Mouse (Mus musculus) spleen, postnatal 4 days (tissue): ENCODE data around the gene Cdk14.

Experiments
- DNase-seq, 2 experiments: peaks; one replicate each; pipeline ENCODE4 v3.0.0; 2022; ENCODE audit warnings: low spot score in 2 of 2

The Cdk14 gene

GRCm38 (mm10) chr5:5185987-5186742, 233.9 kb downstream of the Cdk14 start:
- DNase-seq, result no peak

DNA sequence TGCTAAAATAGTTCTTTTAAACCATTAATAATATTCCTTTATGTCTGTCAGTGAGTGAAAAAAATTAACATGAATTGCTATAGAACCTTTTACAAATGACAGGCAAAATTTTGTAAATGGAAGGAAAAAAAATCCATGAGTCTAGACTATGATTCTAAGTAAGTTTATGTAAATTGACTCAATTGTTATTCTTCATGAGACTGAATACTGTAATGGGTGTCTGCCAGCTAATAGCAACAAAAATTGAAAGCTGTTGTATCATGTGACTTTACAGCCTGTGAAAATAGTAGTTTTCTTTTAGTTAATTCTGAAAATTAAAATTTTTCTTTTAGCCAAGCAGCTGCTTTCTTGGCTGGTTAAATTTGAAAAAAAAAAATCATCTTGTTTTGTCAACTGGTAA, 234.6 kb downstream of the Cdk14 start:
- no peak for DNase-seq

GRCm38 (mm10) chr5:5180711-5181110, 239.4 kb downstream of the Cdk14 start:
- no peak for DNase-seq

- no peak for DNase-seq
Observed at GRCm38 (mm10) chr5:5180311-5180710, 239.8 kb downstream of the Cdk14 start.

GRCm38 (mm10) chr5:5176052-5176451, 244.1 kb downstream of the Cdk14 start:
- no peak for DNase-seq

- no peak for DNase-seq
Observed at GRCm38 (mm10) chr5:5175611-5176010, 244.5 kb downstream of the Cdk14 start.

- DNase-seq, result no peak
Observed at GRCm38 (mm10) chr5:5175090-5175489, 245.0 kb downstream of the Cdk14 start.

GRCm38 (mm10) chr5:5166086-5166485, 254.0 kb downstream of the Cdk14 start:
- DNase-seq, result no peak

DNA sequence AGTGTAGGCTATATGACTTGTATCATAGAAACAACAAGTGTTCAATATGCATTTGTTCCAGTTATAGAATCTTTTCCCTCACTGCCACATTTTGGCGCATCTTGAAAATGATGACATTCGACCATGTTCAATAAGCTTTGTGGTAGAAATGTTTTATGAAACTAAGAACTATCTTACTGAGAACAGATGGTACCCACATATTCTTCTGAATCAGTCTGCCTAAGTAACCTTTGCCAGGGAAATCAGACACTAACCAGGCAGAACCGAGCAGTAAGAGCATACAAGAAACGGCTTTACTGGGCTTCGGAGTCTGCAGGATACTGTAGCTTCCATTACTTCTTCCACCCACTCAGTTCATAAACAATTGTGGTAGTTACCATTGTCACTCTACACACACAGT, 255.8 kb downstream of the Cdk14 start:
- no peak for DNase-seq

DNA sequence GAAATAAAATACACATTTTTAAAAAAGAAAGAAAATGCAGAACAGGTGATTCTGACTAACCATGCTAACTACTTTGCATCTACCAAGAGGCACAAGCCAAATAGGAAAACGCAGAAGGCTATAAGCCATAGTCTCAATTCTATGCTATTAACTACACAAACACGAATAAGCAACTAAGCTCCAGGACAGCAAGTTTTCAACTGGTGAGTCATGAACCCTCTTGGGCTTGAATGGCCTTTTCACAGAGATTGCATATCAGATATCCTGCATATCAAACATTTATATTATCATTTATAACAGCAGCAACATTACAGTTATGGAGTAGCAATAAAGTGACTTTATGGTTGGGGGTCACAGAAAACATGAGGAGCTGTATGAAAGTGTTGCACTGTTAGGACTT, 256.3 kb downstream of the Cdk14 start:
- DNase-seq, result no peak

- no peak for DNase-seq
Observed at GRCm38 (mm10) chr5:5159521-5159920, 260.6 kb downstream of the Cdk14 start.

DNA sequence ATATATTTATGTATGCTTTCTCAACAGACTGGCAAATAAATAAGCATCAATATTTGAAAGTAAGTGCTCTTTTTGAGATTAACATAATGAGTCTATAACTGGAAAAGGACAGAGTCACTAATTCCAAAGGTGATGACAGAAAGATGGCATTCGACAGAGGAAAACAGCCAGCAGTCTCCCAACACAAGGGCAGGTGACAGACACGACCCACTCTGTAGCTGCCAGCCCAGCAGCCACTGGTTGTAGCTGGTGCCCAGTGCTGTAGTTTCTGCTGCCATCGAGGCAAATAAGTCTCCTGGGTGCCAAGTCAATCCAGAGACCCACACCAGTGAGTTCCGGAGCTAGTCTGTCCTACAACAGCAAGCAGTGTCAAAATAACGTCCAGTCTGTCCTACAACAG, 280.3 kb downstream of the Cdk14 start:
- DNase-seq, result no peak

DNA sequence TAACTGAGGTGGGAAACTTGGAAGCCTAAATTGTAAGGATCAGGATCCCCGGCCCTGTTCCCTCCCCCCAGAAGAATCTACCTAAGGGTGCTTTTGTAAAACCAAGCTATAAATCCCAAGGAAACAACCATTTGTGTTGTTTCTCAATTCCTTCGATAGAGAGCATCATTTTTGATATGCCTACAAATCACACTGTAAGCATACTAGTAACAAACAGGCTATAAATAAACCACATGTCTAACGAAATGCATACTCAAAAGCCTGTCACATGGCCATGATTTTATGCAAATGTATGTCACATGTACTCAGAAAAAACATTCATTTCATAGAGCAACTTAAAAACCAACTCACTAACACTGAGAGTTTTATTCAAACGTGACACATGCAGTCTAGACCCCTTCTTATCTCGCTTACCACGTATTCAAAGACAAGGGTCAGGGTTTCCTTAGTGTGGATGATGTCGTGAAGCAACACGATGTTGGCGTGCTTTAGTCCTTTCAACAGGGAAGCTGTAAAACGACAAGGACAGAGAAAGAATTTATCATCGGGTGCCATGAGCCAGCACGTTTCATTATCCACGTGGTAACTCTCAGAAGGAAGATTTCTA, 285.1 kb downstream of the Cdk14 start:
- DNase-seq, result no peak

DNA sequence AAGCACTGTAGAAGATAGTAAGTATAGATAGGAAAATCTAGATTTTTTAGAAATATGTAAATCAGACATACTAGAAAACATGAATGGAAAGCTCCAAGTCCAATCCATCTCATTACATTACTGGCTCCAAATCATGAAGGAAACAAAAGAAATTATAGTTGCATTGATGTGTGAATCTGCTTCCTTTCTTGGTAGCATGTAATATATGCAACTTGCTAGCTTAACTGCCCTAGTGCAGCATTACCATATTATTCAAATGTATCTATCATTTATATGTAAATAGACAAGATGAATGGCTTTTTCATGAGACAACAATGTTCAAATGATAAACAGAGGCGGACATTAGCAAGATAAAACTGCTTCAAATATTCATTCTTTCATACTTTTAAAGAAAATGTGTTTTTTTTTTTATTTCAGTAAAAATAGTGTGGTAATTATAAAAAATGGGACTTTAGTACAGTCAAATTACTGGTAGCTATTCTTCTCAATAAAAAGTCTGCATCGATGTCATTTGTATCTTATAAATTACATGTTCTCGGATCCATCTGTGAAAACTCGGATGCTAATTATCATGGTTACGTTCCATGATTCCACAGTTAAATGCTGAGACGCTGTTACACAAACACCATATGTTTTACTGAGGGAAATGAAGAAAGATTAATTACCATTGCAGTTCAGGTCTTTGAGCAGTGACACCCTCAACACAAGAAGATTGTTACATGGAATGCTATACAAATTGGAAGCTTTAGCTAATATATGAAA, 285.8 kb downstream of the Cdk14 start:
- no peak for DNase-seq

DNA sequence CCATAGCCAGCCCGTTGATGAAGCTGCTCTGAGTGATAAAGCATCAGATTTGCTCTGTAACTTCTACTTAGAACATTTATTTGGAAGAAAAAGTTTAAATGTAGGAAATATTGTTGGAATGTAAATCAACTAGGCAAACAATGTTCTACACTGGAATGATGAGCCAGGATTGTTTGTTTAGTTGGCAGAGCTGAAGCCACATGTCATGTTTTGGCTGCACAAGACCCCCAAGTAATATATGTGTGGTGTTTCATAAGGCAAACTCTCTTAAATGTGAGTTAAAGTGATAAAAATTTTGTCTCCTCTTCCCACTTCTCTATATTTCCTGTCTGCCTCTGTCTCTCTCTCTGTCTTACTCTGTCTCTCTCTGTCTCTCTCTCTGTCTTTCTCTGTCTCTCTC, 291.3 kb downstream of the Cdk14 start:
- no peak for DNase-seq

DNA sequence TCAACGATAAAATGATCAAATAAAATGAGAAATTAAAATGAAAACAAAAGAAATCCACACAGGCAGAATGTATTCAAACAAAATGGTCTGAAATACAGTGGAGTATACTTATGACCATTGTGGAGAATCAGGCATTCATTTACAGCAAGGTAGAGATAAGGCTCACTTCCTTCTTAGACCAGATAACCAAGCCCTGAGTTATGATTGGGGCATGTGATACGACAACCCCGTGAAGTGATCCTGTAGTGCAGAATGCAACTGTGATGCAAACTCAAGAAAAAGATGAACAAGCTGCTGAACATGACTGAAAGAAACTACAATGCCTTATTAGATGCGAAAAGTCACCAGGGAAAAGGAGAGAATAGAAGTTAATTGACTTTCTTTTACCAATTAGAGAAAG, 295.5 kb downstream of the Cdk14 start:
- no peak for DNase-seq

DNA sequence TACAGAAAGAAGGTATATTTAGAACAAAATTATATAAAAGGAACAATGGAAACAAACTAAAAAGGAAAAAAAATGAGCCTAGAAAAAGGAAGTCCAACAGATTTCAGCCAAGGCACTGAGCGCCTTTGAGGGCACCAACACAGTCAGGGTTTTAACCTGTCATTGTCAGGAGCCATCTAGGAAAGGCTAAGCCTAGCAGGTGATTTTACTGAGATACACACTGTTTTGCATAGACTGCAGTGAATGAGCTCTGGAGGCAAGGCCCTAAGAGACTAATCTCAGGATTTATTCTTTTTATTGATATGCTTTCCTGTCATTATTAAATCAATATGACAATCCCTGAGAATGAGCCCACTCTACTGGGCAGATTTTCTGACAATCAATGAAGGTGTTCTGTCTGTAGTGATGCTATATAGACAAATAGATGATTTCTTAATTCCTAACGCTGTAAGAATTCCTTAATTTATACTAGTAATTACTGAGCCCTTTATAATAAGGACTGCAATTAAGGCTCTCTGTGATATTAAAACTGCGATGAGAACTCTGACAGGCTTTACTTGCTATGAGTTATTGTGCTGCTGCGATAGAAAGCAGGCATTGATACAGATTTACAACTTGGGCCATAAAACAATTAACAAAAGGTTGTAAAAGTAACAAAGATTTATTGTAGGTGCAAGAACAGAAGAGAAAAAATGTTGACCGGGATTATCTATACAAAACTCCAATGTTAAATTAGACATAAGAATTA, 303.2 kb downstream of the Cdk14 start:
- DNase-seq, result no peak

DNA sequence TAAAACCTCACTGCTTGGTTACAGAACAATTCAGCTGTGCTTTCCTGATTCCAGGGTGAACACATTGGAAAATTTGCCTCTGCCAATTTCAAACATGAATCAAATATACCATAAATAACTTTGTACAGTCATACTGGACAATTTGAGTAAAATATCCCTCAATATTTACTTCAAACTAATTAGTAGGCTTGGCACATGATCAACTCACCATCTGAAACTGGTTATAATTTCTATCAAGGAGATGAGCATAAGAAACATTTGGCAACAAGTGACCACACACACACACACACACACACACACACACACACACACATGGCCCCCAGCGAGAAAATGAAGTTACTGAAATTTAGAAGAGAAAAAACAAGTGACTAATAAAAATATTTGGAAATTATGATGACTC, 304.6 kb downstream of the Cdk14 start:
- DNase-seq, result no peak

GRCm38 (mm10) chr5:5109621-5110020, 310.5 kb downstream of the Cdk14 start:
- DNase-seq, result no peak

- no peak for DNase-seq
Observed at GRCm38 (mm10) chr5:5109017-5109416, 311.1 kb downstream of the Cdk14 start.

DNA sequence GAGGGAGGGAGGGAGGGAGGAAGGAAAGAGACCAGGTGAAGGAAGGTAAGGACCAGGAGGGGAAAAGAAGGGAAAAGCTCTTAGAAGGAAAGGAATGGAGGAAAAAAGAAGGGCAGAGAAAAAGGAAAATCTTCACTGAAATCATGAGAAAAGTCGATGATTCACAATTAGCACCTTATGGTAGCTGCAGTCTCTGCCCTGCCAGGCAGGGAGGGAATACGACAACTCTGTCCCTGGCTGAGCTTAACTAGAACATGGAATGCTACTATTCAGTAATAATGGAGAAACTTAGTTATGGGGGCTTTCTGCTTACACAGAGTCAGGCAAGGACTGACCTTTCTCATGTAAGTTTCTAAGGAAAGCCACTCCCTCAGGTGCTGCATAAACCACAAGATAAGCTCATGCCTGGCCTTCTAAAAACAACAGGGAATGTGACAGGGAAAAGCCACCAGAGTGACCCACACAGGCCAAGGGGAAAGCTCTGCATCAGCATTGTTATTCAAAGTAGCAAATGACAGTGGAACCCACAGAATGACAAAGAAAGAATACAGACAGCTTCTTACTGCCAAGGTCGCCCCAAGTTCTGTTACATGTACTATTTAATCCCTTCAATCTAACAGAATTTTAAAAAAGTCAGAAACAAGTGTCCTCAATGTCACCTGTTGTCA, 323.7 kb downstream of the Cdk14 start:
- no peak for DNase-seq

DNA sequence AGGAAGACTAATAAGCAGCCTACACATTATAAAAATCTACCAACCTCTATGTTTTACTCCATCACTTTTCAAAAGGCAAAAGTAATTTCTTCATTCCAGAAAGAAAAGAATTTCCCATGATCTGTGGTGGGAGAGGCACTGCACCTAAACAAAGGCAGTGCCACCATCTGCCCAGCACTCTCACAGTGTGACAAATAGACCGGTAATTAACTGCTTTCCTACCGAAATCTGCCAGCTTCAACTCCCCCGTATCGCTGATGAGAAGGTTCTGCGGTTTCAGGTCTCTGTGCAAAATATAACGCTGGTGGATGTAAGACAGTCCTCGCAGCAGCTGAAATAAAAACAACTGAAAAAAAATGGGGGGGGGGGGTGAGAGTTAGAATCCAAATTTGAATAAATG, 327.4 kb downstream of the Cdk14 start:
- DNase-seq, result no peak
